Mouse (Mus musculus) heart, postnatal 0 days (tissue): ENCODE measurements at regions not wholly inside any gene's neighbourhood (a gene's known extent, or its start where the extent isn't known, plus 50 kb on each side); places are given as distances from the start of the nearest gene placed in this dataset.
"Not testable (repeated sequence)": the region's sequence is repeated elsewhere in the genome, so short reads cannot be mapped to it uniquely, and the experiment has no call there.

Experiments
- ATAC-seq: fragments of 200-750 bp; cut with Nextera tagmentation; 2 replicates; pipeline ENCODE4 v1.8.0; 2017; ENCODE audit warnings: low read depth, moderate number of reproducible peaks, moderate library complexity; ENCODE audit not compliant: insufficient read depth
- DNase-seq: peaks from one replicate; pipeline ENCODE4 v3.0.0-alpha.2; 2016; ENCODE audit warnings: low spot score
- H3K27ac ChIP-seq: fragments of 300-500 bp; sonication (generic); 2 replicates; pipeline ENCODE4 v1.5.1; 2014; ENCODE audit warnings: low read depth, mild to moderate bottlenecking
- H3K27me3 ChIP-seq: fragments of 300-500 bp; sonication (generic); 2 replicates; pipeline ENCODE4 v1.6.1; 2014; ENCODE audit warnings: low read length, mixed read lengths; ENCODE audit not compliant: control insufficient read depth, insufficient read depth
- H3K36me3 ChIP-seq: fragments of 300-500 bp; sonication (generic); replicated peaks from 2 replicates; pipeline ENCODE4 v1.6.1; 2014; ENCODE audit warnings: low read length, mixed read lengths; ENCODE audit not compliant: control insufficient read depth, insufficient read depth
- H3K4me1 ChIP-seq: fragments of 300-500 bp; sonication (generic); 2 replicates; pipeline ENCODE4 v1.6.1; 2014; ENCODE audit warnings: antibody characterized with exemption; ENCODE audit not compliant: control insufficient read depth, insufficient read depth
- H3K4me2 ChIP-seq: fragments of 300-500 bp; sonication (generic); 2 replicates; pipeline ENCODE4 v1.6.1; 2014; ENCODE audit warnings: low read depth, mild to moderate bottlenecking, low read length, moderate library complexity
- H3K4me3 ChIP-seq: fragments of 300-500 bp; sonication (generic); 2 replicates; pipeline ENCODE4 v1.5.1; 2014; ENCODE audit warnings: low read depth, low read length
- H3K9ac ChIP-seq: fragments of 300-500 bp; sonication (generic); replicated peaks from 2 replicates; pipeline ENCODE4 v1.6.1; 2014; ENCODE audit warnings: low read depth, low read length, mixed read lengths
- H3K9me3 ChIP-seq: fragments of 300-500 bp; sonication (generic); replicated peaks from 2 replicates; pipeline ENCODE4 v1.6.1; 2016; ENCODE audit warnings: low read length; ENCODE audit not compliant: control insufficient read depth
- CTCF ChIP-seq: IDR thresholded peaks from 2 replicates; pipeline ENCODE4 v1.5.1; 2016; ENCODE audit warnings: antibody characterized with exemption, control low read depth, low read depth
- EP300 ChIP-seq: IDR thresholded peaks from 2 replicates; pipeline ENCODE4 v1.6.1; 2016; ENCODE audit warnings: antibody characterized with exemption, low read depth
- WGBS: fragments of 180-500 bp; shearing (Covaris S2); extraction: QIAGEN DNeasy Blood & Tissue Kit; methylation state at CpG from one replicate; pipeline ENCODE4 v1.1.7; 2014; 5-methylcytosine and 5-hydroxymethylcytosine counted together

- no peak for TF ChIP-seq CTCF
- TF ChIP-seq EP300: no peak
- no peaks in the 10 kb centered on the region for H3K36me3 ChIP-seq
- no peaks in the 10 kb centered on the region for H3K27me3 ChIP-seq
- H3K4me2 ChIP-seq: no peak overlapping the region
- no peak overlapping the region for H3K27ac ChIP-seq
- 69% methylated on average over 1 of the region's 1 CpGs for WGBS
- H3K4me1 ChIP-seq: no peaks in the 10 kb centered on the region
- H3K9ac ChIP-seq: no peak overlapping the region
- no peak overlapping the region for H3K4me3 ChIP-seq
- DNase-seq (no peak), ATAC-seq (no peak)
- no peaks in the 10 kb centered on the region for H3K9me3 ChIP-seq
Observed at GRCm38 (mm10) chr6:41140916-41141315, 105.6 kb upstream of the 2210010C04Rik start.

- not testable (repeated sequence) for DNase-seq, H3K27ac ChIP-seq, H3K27me3 ChIP-seq, H3K9ac ChIP-seq, ATAC-seq, H3K9me3 ChIP-seq, H3K4me3 ChIP-seq, H3K36me3 ChIP-seq, H3K4me1 ChIP-seq, H3K4me2 ChIP-seq
- 35% methylated on average over 2 of the region's 2 CpGs for WGBS
Observed at GRCm38 (mm10) chr6:41137401-41137777, 102.1 kb upstream of the 2210010C04Rik start.

GRCm38 (mm10) chr6:41136717-41137400 lies 101.5 kb upstream of the 2210010C04Rik start:
- Histone ChIP-seq H3K36me3 (no peaks in the 10 kb centered on the region), H3K9me3 (no peaks in the 10 kb centered on the region), H3K4me3 (no peak overlapping the region), H3K27me3 (no peaks in the 10 kb centered on the region), H3K4me1 (no peaks in the 10 kb centered on the region), H3K4me2 (no peak overlapping the region), H3K27ac (no peak overlapping the region), H3K9ac (no peak overlapping the region)
- ATAC-seq (no peak), DNase-seq (peak; percentile 41)
- WGBS: 30% methylated on average over 6 of the region's 6 CpGs
- TF ChIP-seq CTCF: peak; percentile 82
- no peak for TF ChIP-seq EP300

- Histone ChIP-seq H3K27me3 (no peaks in the 10 kb centered on the region), H3K4me2 (no peak overlapping the region), H3K36me3 (no peaks in the 10 kb centered on the region), H3K9ac (no peak overlapping the region), H3K4me3 (no peak overlapping the region), H3K4me1 (no peaks in the 10 kb centered on the region), H3K9me3 (no peaks in the 10 kb centered on the region), H3K27ac (no peak overlapping the region)
- 36% methylated on average over 4 of the region's 4 CpGs for WGBS
- ATAC-seq (no peak), DNase-seq (no peak)
- TF ChIP-seq CTCF (no peak), EP300 (no peak)
Observed at GRCm38 (mm10) chr6:41135160-41135559, 99.9 kb upstream of the 2210010C04Rik start.

GRCm38 (mm10) chr6:41129906-41130305 lies 94.6 kb upstream of the 2210010C04Rik start:
- no peaks in the 10 kb centered on the region for H3K27me3 ChIP-seq
- no peak overlapping the region for H3K27ac ChIP-seq
- WGBS: 81% methylated on average over 4 of the region's 4 CpGs
- no peaks in the 10 kb centered on the region for H3K4me1 ChIP-seq
- TF ChIP-seq CTCF: no peak
- TF ChIP-seq EP300: no peak
- H3K9me3 ChIP-seq: no peaks in the 10 kb centered on the region
- no peak overlapping the region for H3K4me2 ChIP-seq
- DNase-seq (no peak), ATAC-seq (no peak)
- H3K4me3 ChIP-seq: no peak overlapping the region
- H3K9ac ChIP-seq: no peak overlapping the region
- no peaks in the 10 kb centered on the region for H3K36me3 ChIP-seq

GRCm38 (mm10) chr6:41127816-41128215 lies 92.5 kb upstream of the 2210010C04Rik start:
- H3K27me3 ChIP-seq: no peaks in the 10 kb centered on the region

More at GRCm38 (mm10) chr6:41127816-41128215, 92.5 kb upstream of the 2210010C04Rik start:
- no peak for TF ChIP-seq EP300
- TF ChIP-seq CTCF: no peak
- H3K9me3 ChIP-seq: no peaks in the 10 kb centered on the region
- 62% methylated on average over 7 of the region's 7 CpGs for WGBS
- H3K9ac ChIP-seq: no peak overlapping the region
- ATAC-seq: no peak
- H3K4me2 ChIP-seq: no peak overlapping the region
- no peak overlapping the region for H3K4me3 ChIP-seq
- H3K4me1 ChIP-seq: no peaks in the 10 kb centered on the region
- no peaks in the 10 kb centered on the region for H3K36me3 ChIP-seq
- no peak overlapping the region for H3K27ac ChIP-seq
- no peak for DNase-seq
